In the genomic region with DNA sequence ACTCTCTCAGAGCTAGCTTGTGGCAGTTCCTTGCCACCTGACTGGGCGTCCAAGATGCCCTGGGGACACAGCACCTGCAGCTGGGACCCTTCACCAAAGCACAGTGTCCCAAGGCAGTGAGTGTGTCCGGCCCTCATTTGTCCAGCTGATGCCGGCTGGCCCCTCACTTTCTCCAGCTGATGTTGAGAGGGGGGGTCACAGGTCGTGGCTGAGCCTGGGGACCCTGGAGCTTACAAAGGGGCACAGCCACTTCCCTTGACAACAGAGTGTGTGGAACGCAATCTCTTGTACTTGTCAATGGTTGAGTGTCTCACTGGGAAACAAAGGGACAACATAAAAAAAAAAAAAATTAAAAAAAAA, we compare ENCODE assay signal across 14 mouse cellular contexts.
DNase-seq lines count a peak whose midpoint lies in the region; ATAC-seq and TF ChIP-seq lines count a peak whose summit lies in the region.
"Had no signal": no experiment of that assay in that cellular context is flagged by ENCODE, and none has a peak within 500 bp of the region (broad histone marks: within the 10 kb centered on the region; RNA-seq: fewer than 3 reads in every experiment).

No protein-coding gene starts in this region.

- H3K4me3 ChIP-seq in ES-E14 (ENCODE audit: insufficient read depth in 1 of 2, low read depth in 1 of 2, low read length in 2 of 2, poor library complexity in 1 of 2, severe bottlenecking in 1 of 2): no peak overlapping the region
- no peak overlapping the region for H3K4me3 ChIP-seq in embryonic facial prominence, embryonic 13.5 days
- no peak overlapping the region for H3K4me3 ChIP-seq in midbrain, embryonic 13.5 days (replicated peaks)
- H3K4me3 ChIP-seq: heart, embryonic 10.5 days had no signal

- H3K27ac ChIP-seq in ES-E14 (ENCODE audit: insufficient read depth, low read depth, low read length, poor library complexity, severe bottlenecking): peak overlapping the region; percentile 34
- H3K27ac ChIP-seq in embryonic facial prominence, embryonic 13.5 days: no peak overlapping the region
- H3K27ac ChIP-seq in midbrain, embryonic 13.5 days: peak overlapping the region; percentile 12; the same call in 1 of the 2 replicates
- H3K27ac ChIP-seq: heart, embryonic 10.5 days; kidney, postnatal 0 days had no signal

- no peak overlapping the region for H3K9ac ChIP-seq in ES-E14 (ENCODE audit: insufficient read depth, low read depth, low read length, poor library complexity, severe bottlenecking)
- H3K9ac ChIP-seq in embryonic facial prominence, embryonic 13.5 days: peak overlapping the region; percentile 17; the same call in 1 of the 2 replicates
- no peak overlapping the region for H3K9ac ChIP-seq in midbrain, embryonic 13.5 days (replicated peaks)

- H3K9me3 ChIP-seq in ES-E14 (ENCODE audit: control insufficient read depth, insufficient read depth, low read depth, low read length): no peaks in the 10 kb centered on the region
- no peaks in the 10 kb centered on the region for H3K9me3 ChIP-seq in embryonic facial prominence, embryonic 13.5 days
- H3K9me3 ChIP-seq in midbrain, embryonic 13.5 days: no peaks in the 10 kb centered on the region
- H3K9me3 ChIP-seq: heart, embryonic 10.5 days had no signal

- WGBS in embryonic facial prominence, embryonic 13.5 days: 16% methylated on average over 5 of the region's 5 CpGs
- WGBS in midbrain, embryonic 13.5 days: 2% methylated on average over 5 of the region's 5 CpGs

- H3K27me3 ChIP-seq in embryonic facial prominence, embryonic 13.5 days: 0 out of 2 replicates have a peak, but pooled peaks cover 4% of the 10 kb centered on the region
- H3K27me3 ChIP-seq in midbrain, embryonic 13.5 days: peaks cover 88% of the 10 kb centered on the region

- in situ Hi-C loops in ES-E14 (cut with MboI; ENCODE audit: low sequenced_read_pairs in 2 of 2, unreplicated experiment in 2 of 2): no loop called here

- ATAC-seq in embryonic facial prominence, embryonic 13.5 days (ENCODE audit: insufficient number of reproducible peaks, insufficient read depth, low FRiP score, low TSS enrichment, low read depth): no peak
- peak; percentile 55 for ATAC-seq in midbrain, embryonic 13.5 days

- no peaks in the 10 kb centered on the region for H3K36me3 ChIP-seq in ES-E14 (ENCODE audit: control insufficient read depth, insufficient read depth, low read length, poor library complexity, severe bottlenecking)
- no peaks in the 10 kb centered on the region for H3K36me3 ChIP-seq in embryonic facial prominence, embryonic 13.5 days
- no peaks in the 10 kb centered on the region for H3K36me3 ChIP-seq in midbrain, embryonic 13.5 days
- H3K36me3 ChIP-seq: heart, embryonic 10.5 days had no signal

- peaks cover 5 to 33% of the 10 kb centered on the region in 2 experiments for H3K4me1 ChIP-seq in ES-E14 (ENCODE audit: control insufficient read depth in 2 of 2, insufficient read depth in 2 of 2, low read length in 2 of 2, poor library complexity in 1 of 2)
- peaks cover 10% of the 10 kb centered on the region for H3K4me1 ChIP-seq in embryonic facial prominence, embryonic 13.5 days
- H3K4me1 ChIP-seq in midbrain, embryonic 13.5 days (replicated peaks): peaks cover 12% of the 10 kb centered on the region

- peak; percentile 80 for DNase-seq in heart, adult 11 months
- DNase-seq in heart, adult 9 months (ENCODE audit: low spot score in 2 of 2): no peak
- no peak for DNase-seq in ES-E14 (ENCODE audit: low read depth, low spot score)
- DNase-seq in spleen, adult 18-20 months: no peak
- no peak for DNase-seq in left cerebral cortex, adult 9 months (ENCODE audit: low spot score in 2 of 2)
- no peak for DNase-seq in thymus, postnatal 10 days (ENCODE audit: low spot score in 2 of 2)
- DNase-seq: B cell, adult 2 months; cerebellum, adult 9-11 months; right cerebral cortex, adult 18-20 months; thymus, adult 2 months had no signal

- H3K4me2 ChIP-seq in embryonic facial prominence, embryonic 13.5 days: 0 out of 2 replicates have a peak overlapping the region, but pooled peaks have one; percentile 31
- 0 out of 2 replicates have a peak overlapping the region, but pooled peaks have one; percentile 14 for H3K4me2 ChIP-seq in midbrain, embryonic 13.5 days (replicated peaks)

TF ChIP-seq in ES-E14, 5 proteins besides CTCF, POLR2A, EP300 and RAD21:
- TF ChIP-seq MAFK (IDR thresholded peaks at IDR 0.05; ENCODE audit: insufficient read depth, low read depth, low read length) (no peak), HCFC1 (IDR thresholded peaks at IDR 0.05; ENCODE audit: borderline replicate concordance, insufficient read depth, low read length) (no peak), ZC3H11A (IDR thresholded peaks at IDR 0.05; ENCODE audit: borderline replicate concordance, low read depth, low read length) (no peak), ZNF384 (IDR thresholded peaks at IDR 0.05; ENCODE audit: low read depth, low read length) (no peak), CHD2 (IDR thresholded peaks at IDR 0.05; ENCODE audit: low read depth, low read length) (no peak)
